Comparison of ENCODE assay signal across 24 mouse cellular contexts in the genomic region with DNA sequence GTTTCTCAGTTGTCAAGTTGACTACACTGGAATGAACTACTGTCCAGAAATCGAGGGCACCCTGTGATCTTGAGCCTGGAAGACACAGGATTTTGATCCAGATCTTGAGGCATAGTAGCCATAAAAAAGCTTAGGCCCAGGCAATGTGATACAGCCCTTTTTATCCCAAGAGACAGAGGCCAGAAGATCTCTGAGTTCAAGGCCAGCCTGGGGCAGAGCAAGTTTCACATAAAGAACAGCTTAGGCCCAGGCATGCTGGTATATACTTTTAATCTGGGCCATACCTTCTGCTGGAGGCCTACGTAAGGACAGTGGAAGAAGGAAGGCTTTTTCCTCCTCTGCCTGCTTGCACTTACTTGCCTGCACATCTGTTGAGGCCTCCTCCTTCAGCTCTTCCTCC. TPM values are rescaled to one million over a fixed set of nuclear protein-coding genes. Genes with fewer than 3 reads are reported as not detected.
"Had no signal": no experiment of that assay in that cellular context is flagged by ENCODE, and none has a peak within 500 bp of the region (broad histone marks: within the 10 kb centered on the region; RNA-seq: fewer than 3 reads in every experiment).

No protein-coding gene starts in this region.

- H3K4me1 ChIP-seq: kidney, embryonic 15.5 days had no signal

- DNase-seq: kidney, adult 11 months; kidney, adult 8-10 months; kidney, postnatal 10 days; kidney, postnatal 36 days; layer of hippocampus, postnatal 36 days; liver, embryonic 13.5 days; lung, adult 2 months; lung, postnatal 14 days; lung, postnatal 4 days; retina, postnatal 1 day; right cerebral cortex, postnatal 25 days; thymus, adult 18-20 months; thymus, postnatal 4 days had no signal

- H3K27me3 ChIP-seq: kidney, embryonic 15.5 days; limb, embryonic 12.5 days; limb, embryonic 15.5 days; midbrain, embryonic 15.5 days; neural tube, embryonic 13.5 days had no signal

- H3K36me3 ChIP-seq: limb, embryonic 12.5 days; midbrain, embryonic 15.5 days had no signal

- H3K9ac ChIP-seq: kidney, embryonic 15.5 days; limb, embryonic 12.5 days; limb, embryonic 15.5 days; liver, embryonic 13.5 days; midbrain, embryonic 12.5 days; midbrain, embryonic 15.5 days; neural tube, embryonic 13.5 days had no signal

- H3K4me3 ChIP-seq: kidney, embryonic 15.5 days; left cerebral cortex, adult 2 months; limb, embryonic 12.5 days; limb, embryonic 15.5 days; liver, embryonic 13.5 days; midbrain, embryonic 12.5 days; midbrain, embryonic 15.5 days; myocyte; neural tube, embryonic 13.5 days had no signal

- ATAC-seq: midbrain, embryonic 15.5 days had no signal

- H3K4me2 ChIP-seq: kidney, embryonic 15.5 days; limb, embryonic 12.5 days; limb, embryonic 15.5 days; liver, embryonic 13.5 days; midbrain, embryonic 12.5 days; midbrain, embryonic 15.5 days; neural tube, embryonic 13.5 days had no signal

- H3K9me3 ChIP-seq: liver, embryonic 13.5 days had no signal

- H3K27ac ChIP-seq: kidney, embryonic 15.5 days; left cerebral cortex, adult 2 months; limb, embryonic 12.5 days; limb, embryonic 15.5 days; liver, embryonic 13.5 days; stomach, postnatal 0 days had no signal

RNA-seq across cellular contexts. Expression of a gene that starts 51.6 kb away (rescaled TPM):
- total RNA-seq: monocyte, adult 5-6 weeks; neutrophil, adult 5-6 weeks had no signal
